Mouse (Mus musculus) bone marrow macrophage, adult 2 months (primary cell): ENCODE measurements around the gene Tubgcp6.

Experiments
- CTCF ChIP-seq: IDR thresholded peaks from 2 replicates; pipeline ENCODE4 v1.5.1; 2012; ENCODE audit warnings: low read depth, mild to moderate bottlenecking, low read length, moderate library complexity
- POLR2A ChIP-seq: IDR thresholded peaks from 2 replicates; pipeline ENCODE4 v1.6.1; 2012; ENCODE audit warnings: mild to moderate bottlenecking, low read depth, low read length, borderline replicate concordance

GRCm38 (mm10) chr15:89124312-89124711 is 1.4 kb upstream of the Tubgcp6 start:
- no peak for TF ChIP-seq POLR2A
- no peak for TF ChIP-seq CTCF
